Mouse (Mus musculus) adrenal gland, postnatal 25 days (tissue): Measurements from ENCODE around the gene Abhd6. TPM values are rescaled to one million over a fixed set of nuclear protein-coding genes. Genes with fewer than 3 reads are reported as not detected.

Source experiments
- DNase-seq: peaks from one replicate; pipeline ENCODE4 v3.0.0; 2021; ENCODE audit warnings: mixed read lengths
- total RNA-seq: library from RNA; stranded (reverse); gene quantifications from 2 replicates; pipeline ENCODE4 v1.2.3, GENCODE M21; 2021

Gene Abhd6
- total RNA-seq, 1 experiment from 2014 or later, result 96.4 TPM

GRCm38 (mm10) chr14:8030535-8030934 lies 27.8 kb downstream of the Abhd6 start:
- DNase-seq, result peak; percentile 36

DNA sequence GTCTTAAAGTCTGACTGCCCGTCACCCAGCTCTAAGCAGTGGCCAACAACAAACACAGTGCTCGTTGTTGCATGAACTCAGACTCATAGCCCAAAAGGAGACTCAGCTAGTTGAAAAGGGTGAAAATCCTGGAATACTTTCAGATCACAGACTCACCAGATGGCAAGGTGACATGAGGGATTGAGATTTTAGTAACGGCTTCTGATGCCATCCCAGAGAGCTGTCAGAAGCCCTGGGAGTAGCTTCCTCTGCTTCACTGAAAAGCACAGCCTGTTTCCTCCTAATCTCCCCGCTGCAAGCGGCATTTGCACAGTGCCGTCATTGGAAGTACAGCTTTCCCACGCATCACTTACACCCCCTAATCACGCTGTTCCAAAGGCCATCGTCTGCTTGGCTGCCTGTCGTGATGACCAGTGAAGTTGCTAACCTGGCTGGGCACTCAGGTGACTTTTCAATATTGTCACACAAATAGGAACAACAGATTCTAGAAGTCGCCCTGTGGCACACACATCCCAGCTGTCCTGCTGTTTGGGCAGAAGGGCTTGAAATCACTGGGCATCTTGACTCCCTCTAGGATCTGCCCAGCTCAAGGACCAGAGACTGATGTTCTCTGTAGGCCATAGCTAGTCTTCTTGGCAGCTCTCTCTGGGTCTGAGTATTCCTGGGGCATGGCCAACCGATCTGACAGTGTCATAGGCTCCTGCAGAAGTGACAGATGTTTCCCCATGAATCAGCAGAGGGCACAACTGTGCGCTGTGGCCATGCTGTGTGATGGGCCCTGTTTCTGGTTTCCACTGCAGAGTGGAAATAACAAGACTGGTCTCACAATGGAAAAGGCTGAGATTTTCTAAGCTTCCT lies 29.6 kb downstream of the Abhd6 start:
- DNase-seq, result peak; percentile 69

DNA sequence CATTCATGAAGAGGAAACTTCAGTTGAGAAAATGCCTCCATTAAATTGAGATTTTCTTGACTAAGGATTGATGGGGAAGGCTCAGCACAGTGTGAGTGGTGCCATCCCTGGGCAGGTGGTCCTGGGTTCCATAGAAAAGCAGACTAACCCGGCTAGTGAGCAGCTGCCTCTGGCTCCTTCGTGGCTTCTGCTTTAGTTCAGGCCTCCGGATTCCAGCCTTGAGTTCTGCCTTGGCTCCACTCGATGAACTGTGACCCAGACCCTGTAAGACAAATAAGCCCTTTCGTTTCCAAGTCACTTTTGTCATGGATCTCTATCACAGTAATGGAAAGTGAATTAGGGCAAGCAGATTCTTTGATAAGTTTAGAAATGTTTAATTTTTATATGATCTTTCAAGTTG lies 31.9 kb downstream of the Abhd6 start:
- DNase-seq, result no peak

DNA sequence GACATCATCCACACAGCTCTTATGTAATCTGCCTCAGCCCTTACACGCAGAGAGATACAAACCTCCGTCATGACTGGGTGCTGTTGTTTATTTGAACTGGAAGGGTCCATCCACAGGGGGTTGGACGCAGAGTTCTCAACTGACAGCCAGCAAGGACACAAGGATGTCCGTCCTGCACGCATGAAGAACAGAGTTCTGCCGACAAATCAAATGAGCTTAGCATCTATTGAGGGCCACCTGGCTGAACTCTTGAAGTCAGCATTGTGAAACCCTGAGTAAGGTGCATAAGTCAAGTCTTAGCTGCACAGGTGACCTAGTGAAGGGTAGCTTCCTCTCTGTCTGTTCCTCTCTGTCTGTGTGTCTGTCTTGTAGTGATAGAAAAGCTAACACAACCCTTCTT lies 33.2 kb downstream of the Abhd6 start:
- no peak for DNase-seq

GRCm38 (mm10) chr14:8036406-8036805 lies 33.7 kb downstream of the Abhd6 start:
- DNase-seq, result no peak

DNA sequence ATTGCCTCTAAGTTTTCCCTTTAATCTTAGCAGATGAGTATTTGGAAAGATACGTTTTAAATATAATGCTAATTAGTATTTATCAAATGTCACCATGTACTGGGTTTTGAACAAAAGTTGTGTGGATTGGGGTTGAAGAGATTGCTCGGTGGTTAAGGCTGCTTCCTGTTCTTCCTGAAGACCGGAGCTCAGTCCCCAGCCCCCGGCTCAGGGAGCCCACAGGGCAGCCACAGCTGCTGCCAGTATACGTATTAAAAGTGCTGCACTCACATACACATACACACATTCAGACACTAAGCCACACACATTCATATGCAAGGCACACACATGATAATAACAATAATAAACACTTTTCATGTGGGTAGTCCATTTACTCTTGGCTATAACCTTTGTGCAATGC lies 35.4 kb downstream of the Abhd6 start:
- no peak for DNase-seq

DNA sequence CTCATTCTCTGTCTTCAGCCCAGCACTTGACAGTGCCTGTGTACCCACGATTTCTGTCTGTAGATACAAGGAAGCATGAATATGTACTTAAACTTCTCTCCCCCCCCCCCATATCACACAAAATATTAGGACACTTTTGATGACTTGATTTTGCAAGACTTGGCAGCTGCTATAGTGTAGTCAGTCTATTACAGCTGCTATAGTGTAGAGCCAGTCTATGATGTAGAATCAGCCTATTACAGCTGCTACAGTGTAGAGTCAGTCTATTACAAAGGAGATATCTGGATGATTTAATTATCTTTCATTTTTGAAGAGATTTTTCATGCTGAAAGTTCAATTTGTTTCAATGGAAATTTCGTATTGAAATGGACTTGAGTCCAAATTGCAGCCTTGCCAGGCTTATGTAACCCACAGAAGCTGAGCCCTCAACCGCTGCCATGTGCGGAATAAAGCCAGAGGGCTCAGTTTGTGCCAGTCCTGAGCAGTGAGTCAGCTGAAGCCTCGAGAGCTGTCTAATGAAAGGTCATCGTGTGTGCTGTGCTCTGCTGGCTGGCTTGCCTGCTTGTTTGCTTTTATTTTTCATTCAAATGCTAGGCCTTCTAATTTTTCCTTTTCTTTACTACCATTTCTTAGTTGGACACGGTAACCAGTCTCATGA lies 36.2 kb downstream of the Abhd6 start:
- peak; percentile 77 for DNase-seq

GRCm38 (mm10) chr14:8040179-8040578 lies 37.5 kb downstream of the Abhd6 start:
- no peak for DNase-seq

DNA sequence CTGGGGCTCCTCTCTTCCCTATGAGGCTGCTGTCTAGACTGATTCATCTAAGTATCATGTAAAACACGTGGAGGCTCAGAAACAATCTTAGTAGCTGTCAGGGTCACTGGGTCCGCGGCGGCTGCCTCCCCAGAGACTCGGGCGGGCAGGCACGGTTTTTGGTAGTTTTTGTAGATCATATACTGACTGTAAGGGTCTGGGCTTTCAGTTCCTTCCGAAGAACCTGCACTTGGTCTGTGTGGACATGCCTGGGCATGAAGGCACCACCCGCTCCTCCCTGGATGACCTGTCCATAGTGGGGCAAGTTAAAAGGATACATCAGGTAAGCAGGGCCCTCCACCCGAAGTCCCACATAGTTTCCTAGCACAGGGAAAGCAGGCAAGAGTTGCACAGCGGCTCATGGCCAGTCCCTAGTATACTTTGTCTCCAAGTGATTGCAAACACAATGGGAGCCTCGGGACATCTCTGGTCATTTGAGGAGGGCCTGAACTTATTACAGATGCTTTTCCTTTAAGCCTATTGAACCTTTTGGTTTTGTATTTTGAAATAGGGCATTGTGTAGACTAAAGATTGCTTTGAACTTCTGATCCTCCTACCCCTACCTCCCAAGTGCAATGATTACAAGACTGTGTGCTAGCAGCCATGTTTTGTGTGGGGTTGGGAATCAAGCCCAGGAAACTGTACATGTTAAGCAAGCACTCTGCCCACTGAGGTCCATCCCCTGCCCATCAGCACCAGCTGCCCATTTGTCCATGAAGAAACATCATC lies 38.4 kb downstream of the Abhd6 start:
- peak; percentile 22 for DNase-seq

- no peak for DNase-seq
Measured at GRCm38 (mm10) chr14:8042120-8042519, 39.4 kb downstream of the Abhd6 start.

DNA sequence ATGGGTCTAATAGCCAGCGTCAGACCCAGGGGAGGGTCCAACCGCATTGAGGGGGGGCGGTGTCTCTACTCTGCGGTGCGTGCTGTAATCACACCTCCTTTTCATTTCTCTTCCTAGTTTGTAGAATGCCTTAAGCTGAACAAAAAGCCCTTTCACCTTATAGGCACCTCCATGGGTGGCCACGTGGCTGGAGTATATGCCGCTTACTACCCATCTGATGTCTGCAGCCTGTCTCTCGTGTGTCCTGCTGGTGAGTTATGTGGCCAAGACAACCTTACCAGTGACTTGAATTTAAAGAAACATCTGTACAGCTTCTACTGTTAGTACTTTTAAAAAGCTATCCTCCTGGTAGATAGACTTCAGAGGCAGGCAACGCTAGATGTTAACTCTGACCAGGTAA lies 39.9 kb downstream of the Abhd6 start:
- no peak for DNase-seq

DNA sequence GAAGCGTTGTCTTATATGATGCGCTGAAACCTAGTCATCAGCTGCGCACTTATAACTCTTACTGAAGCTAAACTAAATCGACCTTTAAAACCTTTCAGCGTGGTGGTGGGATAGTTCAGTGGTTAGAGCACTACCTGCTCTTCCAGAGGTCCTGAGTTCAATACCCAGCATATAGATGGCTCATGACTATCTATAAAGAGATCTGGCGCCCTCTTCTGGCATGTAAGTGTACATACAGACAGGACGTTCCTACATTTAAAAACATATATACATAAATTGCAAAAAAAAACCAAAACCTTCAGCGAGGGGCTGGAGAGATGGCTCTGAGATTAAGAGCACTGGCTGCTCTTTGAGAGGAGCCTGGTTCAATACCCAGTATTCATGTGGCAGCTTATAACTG lies 41.6 kb downstream of the Abhd6 start:
- no peak for DNase-seq

GRCm38 (mm10) chr14:8044786-8045185 lies 42.1 kb downstream of the Abhd6 start:
- DNase-seq, result no peak

DNA sequence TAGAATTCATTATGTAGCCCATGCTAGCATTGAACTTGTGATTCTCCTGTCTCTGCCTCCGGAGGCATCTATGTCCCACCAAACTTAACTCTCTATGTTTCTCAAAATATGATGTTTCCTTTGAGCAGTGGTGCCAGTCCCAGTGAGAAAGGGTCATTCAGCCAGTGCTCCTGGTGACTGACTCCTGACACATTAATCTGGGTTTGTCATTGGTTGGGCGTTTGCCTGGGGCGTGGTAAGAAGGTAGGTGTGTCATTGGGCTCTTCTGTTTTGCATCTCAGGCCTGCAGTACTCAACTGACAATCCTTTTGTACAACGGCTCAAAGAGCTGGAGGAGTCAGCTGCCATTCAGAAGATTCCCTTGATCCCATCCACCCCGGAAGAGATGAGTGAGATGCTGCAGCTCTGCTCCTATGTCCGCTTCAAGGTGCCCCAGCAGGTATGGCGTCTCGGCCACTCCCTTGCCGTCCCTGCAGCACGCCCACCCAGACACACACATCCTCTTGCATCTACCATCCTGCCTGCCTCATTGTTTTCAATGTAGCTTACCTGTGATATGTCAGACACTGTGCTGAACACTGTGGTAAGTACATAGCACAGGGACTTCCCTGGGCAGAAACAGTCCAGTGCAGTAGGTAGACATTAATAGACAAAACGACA lies 42.6 kb downstream of the Abhd6 start:
- DNase-seq, result no peak

DNA sequence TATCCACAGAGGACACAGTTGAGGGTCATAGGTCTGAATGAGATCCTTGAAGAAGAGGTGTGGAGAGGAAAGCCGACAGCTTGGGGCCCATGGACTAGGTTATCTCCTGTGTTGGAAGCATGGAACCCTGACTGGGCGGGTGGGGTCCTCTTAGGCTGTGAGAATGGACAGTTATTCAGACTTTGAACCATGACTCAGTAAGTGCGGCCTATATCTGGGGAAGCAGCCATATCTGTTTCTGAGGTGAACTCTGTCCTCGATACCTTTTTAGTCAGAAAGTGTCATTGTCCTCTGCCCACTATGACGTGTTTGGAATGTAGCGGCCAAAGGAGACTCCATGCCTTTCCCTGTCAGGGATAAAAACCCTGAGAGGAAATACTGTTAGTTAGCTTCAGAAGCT lies 44.1 kb downstream of the Abhd6 start:
- no peak for DNase-seq

- no peak for DNase-seq
Measured at GRCm38 (mm10) chr14:8049334-8049733, 46.6 kb downstream of the Abhd6 start.

- DNase-seq, result no peak
Measured at GRCm38 (mm10) chr14:8051869-8052268, 49.2 kb downstream of the Abhd6 start.

GRCm38 (mm10) chr14:8052661-8053060 lies 50.0 kb downstream of the Abhd6 start:
- DNase-seq, result no peak

- no peak for DNase-seq
Measured at GRCm38 (mm10) chr14:8054310-8055102, 51.8 kb downstream of the Abhd6 start.

DNA sequence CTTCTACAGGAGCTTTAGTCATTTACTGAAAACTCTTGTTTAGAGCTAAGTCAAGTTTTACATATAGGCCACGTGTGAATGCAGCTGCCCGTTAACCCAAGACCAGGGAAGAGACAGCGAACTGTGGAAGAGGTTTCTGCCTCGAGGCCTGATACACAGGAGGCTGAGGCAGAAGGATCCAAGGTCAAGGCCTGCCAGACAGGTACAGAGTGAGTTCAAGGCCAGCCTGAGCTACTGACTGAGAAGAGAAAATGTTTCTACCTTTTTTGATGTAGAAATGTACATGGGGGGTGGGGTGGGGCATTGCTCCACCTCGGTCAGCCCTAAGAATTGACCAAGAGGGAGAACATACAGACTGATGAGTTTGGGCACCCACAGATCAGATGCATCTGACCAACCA lies 53.4 kb downstream of the Abhd6 start:
- DNase-seq, result no peak

- DNase-seq, result no peak
Measured at GRCm38 (mm10) chr14:8059938-8060337, 57.2 kb downstream of the Abhd6 start.

- DNase-seq, result no peak
Measured at GRCm38 (mm10) chr14:8062076-8062475, 59.4 kb downstream of the Abhd6 start.
